Mouse (Mus musculus) inflammation-experienced regulatory T-cells (primary cell): ENCODE measurements around the gene Plekhg3. TPM values are rescaled to one million over a fixed set of nuclear protein-coding genes. Genes with fewer than 3 reads are reported as not detected.

Experiments used
- polyA plus RNA-seq, 2 experiments: library from polyadenylated mRNA; unstranded; fragments of 100-300 nt; shearing (Covaris generic); gene quantifications; one replicate each; pipeline ENCODE4 v1.2.1; 2017

The Plekhg3 gene
- polyA plus RNA-seq = 1 to 10 TPM; 2.6 to 6.6 TPM

DNA sequence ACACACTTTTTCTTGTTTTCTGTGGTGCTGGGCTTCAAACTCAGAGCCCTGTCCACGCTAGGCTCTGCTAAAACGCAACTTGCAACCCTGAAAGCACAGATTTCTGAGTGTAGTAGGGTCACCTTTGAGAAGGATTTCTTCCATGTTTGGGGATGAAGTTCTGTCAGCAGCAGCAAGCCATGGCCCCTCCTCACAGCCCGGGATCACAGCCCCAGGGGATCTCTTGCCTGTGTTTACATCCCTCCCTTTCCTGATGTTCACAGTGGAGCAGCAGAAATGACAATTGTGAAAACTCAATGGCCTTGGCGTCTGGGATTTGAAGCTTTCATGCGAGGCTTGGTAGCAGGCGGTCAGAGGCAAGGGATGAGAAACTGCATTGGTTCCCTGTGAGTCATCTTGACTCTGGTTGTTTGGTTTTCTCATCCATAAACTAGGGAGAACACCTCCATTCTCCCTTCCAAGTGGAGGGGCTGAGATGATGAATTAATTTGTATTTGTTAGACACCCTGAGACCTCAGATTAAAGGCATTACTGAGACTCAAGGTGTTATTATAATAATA lies at the start of gene Plekhg3:
Gene Plekhg3, plus strand, starts transcription at position 312 of the 560 bp plus-strand sequence.

Other genes with a start within 250 kb of the Plekhg3 start
- 1 to 10 TPM; 1.3 to 1.5 TPM for gene Akap5, start 206.0 kb upstream of the Plekhg3 start, polyA plus RNA-seq
- 10 to 100 TPM; 64.8 to 71.8 TPM for gene Zbtb25, start 161.3 kb upstream of the Plekhg3 start, polyA plus RNA-seq
- gene Zbtb1, start 160.6 kb upstream of the Plekhg3 start, polyA plus RNA-seq = 10 to 100 TPM; 21.0 to 28.1 TPM
- 1 to 10 TPM; 2.4 to 3.5 TPM for gene Hspa2, start 126.7 kb upstream of the Plekhg3 start, polyA plus RNA-seq
- not detected for gene Ppp1r36, start 113.4 kb upstream of the Plekhg3 start, polyA plus RNA-seq
- 1 to 10 TPM in 1 of 2 experiments, under 1 TPM in 1; 0.39 to 1.1 TPM for gene Sptb, start 179.7 kb downstream of the Plekhg3 start, polyA plus RNA-seq
- gene Churc1, start 234.6 kb downstream of the Plekhg3 start, polyA plus RNA-seq = 100 to 1,000 TPM; 136 to 158 TPM
- 10 to 100 TPM; 13.7 to 21.2 TPM for gene Fntb, start 234.7 kb downstream of the Plekhg3 start, polyA plus RNA-seq